Mouse (Mus musculus): Measurements from ENCODE around the gene Ablim1. TPM values are rescaled to one million over a fixed set of nuclear protein-coding genes. Genes with fewer than 3 reads are reported as not detected.

The Ablim1 gene
- polyA plus RNA-seq, 1 experiment, result 216 TPM

DNA sequence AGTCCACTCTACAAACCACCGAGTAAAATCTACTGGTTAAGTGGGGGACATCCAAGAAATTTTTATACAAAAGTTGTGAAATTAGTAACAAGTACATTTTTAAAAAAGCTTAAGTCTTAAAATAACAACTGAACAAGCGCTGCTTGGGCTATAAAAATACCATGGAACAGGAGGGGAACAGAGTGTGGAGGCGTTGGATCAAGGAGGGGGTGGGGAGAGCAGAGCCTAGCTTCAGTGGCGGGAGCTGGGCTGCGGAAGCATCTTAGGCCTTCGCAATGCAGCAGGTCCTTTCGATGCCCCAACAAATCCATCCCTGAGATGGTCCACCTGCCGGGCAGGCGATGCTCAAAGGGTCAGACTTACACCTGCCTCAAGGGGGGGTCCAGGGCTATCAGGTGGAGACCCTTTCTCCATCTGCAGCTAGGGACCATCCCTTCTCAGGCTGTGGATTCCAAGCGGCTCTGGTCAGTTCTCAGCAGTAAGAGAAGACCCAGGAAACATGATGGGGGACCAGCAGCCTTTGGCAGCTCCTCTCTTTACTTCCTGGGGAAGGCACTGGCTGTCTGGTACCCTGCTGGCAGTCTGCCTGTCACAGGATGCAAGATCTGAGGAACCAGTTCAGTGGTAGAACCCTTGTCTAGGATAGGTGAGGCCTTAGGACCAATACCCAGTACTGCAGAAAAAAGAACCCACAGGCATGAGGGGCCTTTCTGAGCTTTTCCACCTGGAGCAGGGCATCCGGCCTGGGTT is 152.6 kb downstream of the Ablim1 start:
- WGBS, result 93% methylated on average over 11 of the region's 11 CpGs
- no peak overlapping the region for H3K27ac ChIP-seq (ENCODE audit: control insufficient read depth, insufficient read depth, low read length)
- no peaks in the 10 kb centered on the region for H3K27me3 ChIP-seq (ENCODE audit: control insufficient read depth, insufficient read depth, low read length)
- H3K4me1 ChIP-seq (replicated peaks; ENCODE audit: control insufficient read depth, insufficient read depth, low read length), result 0 out of 2 replicates have a peak, but pooled peaks cover 6% of the 10 kb centered on the region
- TF ChIP-seq POLR2A (IDR thresholded peaks at IDR 0.05; ENCODE audit: control insufficient read depth, extremely low read depth, insufficient read depth, low read length, poor library complexity), result 0 out of 2 replicates have a peak, but pooled peaks have one; percentile 12
- TF ChIP-seq CTCF (IDR thresholded peaks at IDR 0.05; ENCODE audit: borderline replicate concordance, control insufficient read depth, extremely low read depth, insufficient read depth, low read length, poor library complexity), result no peak
- no peaks in the 10 kb centered on the region for H3K36me3 ChIP-seq (ENCODE audit: control insufficient read depth, insufficient read depth, low read length)
- H3K4me3 ChIP-seq (ENCODE audit: control insufficient read depth, insufficient read depth, low read length), result no peak overlapping the region
- no peak for DNase-seq

DNA sequence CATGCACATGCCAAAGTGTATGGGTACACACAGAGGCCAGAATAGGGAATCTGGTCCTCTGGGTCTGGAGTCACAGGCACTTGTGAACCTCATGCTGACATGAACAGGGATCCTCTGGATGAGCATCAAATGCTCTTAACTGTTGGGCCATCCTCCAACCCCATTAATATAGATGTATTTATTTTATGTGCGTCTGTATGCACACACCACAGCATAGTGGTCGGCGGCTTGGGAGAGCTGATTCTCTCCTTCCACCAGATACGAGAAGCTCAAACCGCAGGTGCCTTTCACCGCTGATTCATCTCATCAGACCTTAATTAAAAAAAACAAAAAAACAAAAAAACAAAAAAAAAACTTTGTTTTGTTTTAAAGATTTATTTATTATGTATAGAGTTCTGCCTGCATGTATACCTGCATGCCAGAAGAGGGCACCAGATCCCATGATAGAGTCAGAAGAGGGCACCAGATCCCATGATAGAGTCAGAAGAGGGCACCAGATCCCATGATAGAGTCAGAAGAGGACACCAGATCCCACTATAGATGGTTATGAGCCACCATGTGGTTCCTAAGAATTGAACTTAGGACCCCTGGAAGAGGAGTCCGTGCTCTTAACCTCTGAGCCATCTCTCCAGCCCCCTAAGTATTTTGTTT is 153.6 kb downstream of the Ablim1 start:
- H3K27ac ChIP-seq (ENCODE audit: control insufficient read depth, insufficient read depth, low read length), result no peak overlapping the region
- 73% methylated on average over 7 of the region's 7 CpGs for WGBS
- H3K36me3 ChIP-seq (ENCODE audit: control insufficient read depth, insufficient read depth, low read length), result no peaks in the 10 kb centered on the region
- 0 out of 2 replicates have a peak, but pooled peaks cover 6% of the 10 kb centered on the region for H3K4me1 ChIP-seq (replicated peaks; ENCODE audit: control insufficient read depth, insufficient read depth, low read length)
- no peak for TF ChIP-seq CTCF (IDR thresholded peaks at IDR 0.05; ENCODE audit: borderline replicate concordance, control insufficient read depth, extremely low read depth, insufficient read depth, low read length, poor library complexity)
- TF ChIP-seq POLR2A (IDR thresholded peaks at IDR 0.05; ENCODE audit: control insufficient read depth, extremely low read depth, insufficient read depth, low read length, poor library complexity), result no peak
- H3K27me3 ChIP-seq (ENCODE audit: control insufficient read depth, insufficient read depth, low read length), result no peaks in the 10 kb centered on the region
- peak; percentile 55 for DNase-seq
- no peak overlapping the region for H3K4me3 ChIP-seq (ENCODE audit: control insufficient read depth, insufficient read depth, low read length)

DNA sequence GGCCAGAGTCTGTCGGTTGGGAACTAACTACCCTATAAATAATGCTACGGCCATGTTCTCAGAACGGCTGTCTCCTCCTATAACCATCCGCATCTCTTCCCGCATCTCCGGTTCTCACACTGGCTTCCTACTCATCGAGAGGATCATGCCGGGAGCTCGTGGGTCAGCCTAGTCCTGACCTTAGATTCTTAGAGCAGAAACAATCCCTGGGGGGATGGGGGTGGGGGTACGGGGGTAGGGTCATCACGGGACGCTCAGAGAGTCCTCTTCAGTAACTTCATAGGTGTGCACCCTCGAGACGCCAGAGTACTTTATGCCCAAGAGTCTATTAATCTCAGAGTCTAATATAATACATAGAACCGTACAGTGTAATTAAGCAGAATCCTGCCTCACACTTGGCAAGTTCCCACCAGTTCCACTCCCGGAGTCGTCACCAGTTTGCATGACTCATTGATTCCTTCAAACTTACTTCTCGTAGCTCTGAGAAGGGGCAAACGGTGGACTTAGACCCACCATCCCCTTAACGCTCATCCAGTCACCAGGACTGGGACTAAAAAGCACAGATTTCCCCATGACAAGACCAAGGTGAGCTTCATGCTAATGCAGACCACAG is 156.9 kb downstream of the Ablim1 start:
- Histone ChIP-seq H3K4me1 (replicated peaks; ENCODE audit: control insufficient read depth, insufficient read depth, low read length) (0 out of 2 replicates have a peak, but pooled peaks cover 3% of the 10 kb centered on the region), H3K27ac (ENCODE audit: control insufficient read depth, insufficient read depth, low read length) (no peak overlapping the region), H3K36me3 (ENCODE audit: control insufficient read depth, insufficient read depth, low read length) (no peaks in the 10 kb centered on the region), H3K4me3 (ENCODE audit: control insufficient read depth, insufficient read depth, low read length) (no peak overlapping the region), H3K27me3 (ENCODE audit: control insufficient read depth, insufficient read depth, low read length) (no peaks in the 10 kb centered on the region)
- TF ChIP-seq POLR2A (IDR thresholded peaks at IDR 0.05; ENCODE audit: control insufficient read depth, extremely low read depth, insufficient read depth, low read length, poor library complexity), result no peak
- TF ChIP-seq CTCF (IDR thresholded peaks at IDR 0.05; ENCODE audit: borderline replicate concordance, control insufficient read depth, extremely low read depth, insufficient read depth, low read length, poor library complexity), result no peak
- WGBS, result 82% methylated on average over 20 of the region's 20 CpGs
- no peak for DNase-seq

DNA sequence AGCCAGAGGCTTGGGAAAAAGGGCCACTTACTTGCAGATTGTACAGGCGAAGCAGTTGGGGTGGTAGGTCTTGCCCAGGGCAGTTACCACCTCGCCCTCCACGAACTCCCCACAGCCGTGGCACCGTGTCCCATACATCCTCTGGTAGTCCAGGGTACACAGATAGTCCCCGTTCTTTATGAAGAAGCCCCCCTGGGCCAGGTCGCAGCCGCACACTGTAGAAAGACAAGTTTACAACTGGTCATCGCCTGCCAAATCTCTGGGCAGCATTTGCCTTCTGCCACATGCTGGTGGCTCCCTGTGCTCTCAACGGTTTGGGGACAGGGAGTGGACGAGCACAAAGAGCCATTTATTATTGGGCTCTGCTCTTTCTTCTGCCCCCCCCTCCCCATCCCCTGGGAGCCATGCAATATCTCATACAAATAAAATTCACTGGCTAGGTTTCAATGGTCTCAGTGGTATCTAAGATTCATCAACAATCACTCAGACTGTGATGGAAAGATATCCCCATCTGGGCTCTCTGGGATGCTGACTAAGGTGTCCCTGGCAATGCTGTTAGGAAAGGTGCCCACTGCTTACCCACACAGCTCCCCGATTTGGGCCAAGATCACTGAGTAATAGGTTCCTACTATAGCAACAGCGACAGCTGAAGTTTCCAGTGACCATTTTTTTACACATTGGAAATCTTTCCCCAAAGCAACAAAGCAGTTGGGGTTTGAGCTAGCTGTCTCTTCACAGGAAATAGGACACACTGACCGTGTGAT is 159.4 kb downstream of the Ablim1 start:
- H3K27ac ChIP-seq (ENCODE audit: control insufficient read depth, insufficient read depth, low read length), result no peak overlapping the region
- H3K4me3 ChIP-seq (ENCODE audit: control insufficient read depth, insufficient read depth, low read length), result no peak overlapping the region
- H3K4me1 ChIP-seq (replicated peaks; ENCODE audit: control insufficient read depth, insufficient read depth, low read length), result no peaks in the 10 kb centered on the region
- 89% methylated on average over 14 of the region's 14 CpGs for WGBS
- H3K27me3 ChIP-seq (ENCODE audit: control insufficient read depth, insufficient read depth, low read length), result no peaks in the 10 kb centered on the region
- TF ChIP-seq POLR2A (IDR thresholded peaks at IDR 0.05; ENCODE audit: control insufficient read depth, extremely low read depth, insufficient read depth, low read length, poor library complexity) (no peak), CTCF (IDR thresholded peaks at IDR 0.05; ENCODE audit: borderline replicate concordance, control insufficient read depth, extremely low read depth, insufficient read depth, low read length, poor library complexity) (no peak)
- DNase-seq, result no peak
- H3K36me3 ChIP-seq (ENCODE audit: control insufficient read depth, insufficient read depth, low read length), result no peaks in the 10 kb centered on the region

DNA sequence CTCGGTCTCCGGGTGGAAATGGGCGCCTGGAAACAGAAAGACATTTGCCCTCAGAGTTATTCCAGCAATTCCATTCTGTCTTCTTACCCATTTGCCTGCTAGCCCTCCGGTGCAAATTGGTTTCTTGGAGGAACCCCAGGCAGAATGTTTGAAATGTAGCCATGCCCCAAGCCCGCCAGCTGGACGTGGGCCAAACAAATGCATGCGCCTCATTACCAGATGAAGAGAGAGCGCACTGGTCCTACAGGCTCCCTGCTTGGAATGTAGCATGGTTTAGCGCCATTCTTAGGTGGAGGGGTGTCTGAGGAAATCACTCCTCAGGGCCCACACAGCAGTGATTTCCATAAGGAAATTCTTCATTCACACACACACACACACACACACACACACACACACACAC is 162.4 kb downstream of the Ablim1 start:
- no peak overlapping the region for H3K4me3 ChIP-seq (ENCODE audit: control insufficient read depth, insufficient read depth, low read length)
- H3K4me1 ChIP-seq (replicated peaks; ENCODE audit: control insufficient read depth, insufficient read depth, low read length), result no peaks in the 10 kb centered on the region
- H3K36me3 ChIP-seq (ENCODE audit: control insufficient read depth, insufficient read depth, low read length), result no peaks in the 10 kb centered on the region
- TF ChIP-seq POLR2A (IDR thresholded peaks at IDR 0.05; ENCODE audit: control insufficient read depth, extremely low read depth, insufficient read depth, low read length, poor library complexity) (no peak), CTCF (IDR thresholded peaks at IDR 0.05; ENCODE audit: borderline replicate concordance, control insufficient read depth, extremely low read depth, insufficient read depth, low read length, poor library complexity) (no peak)
- no peak for DNase-seq
- H3K27ac ChIP-seq (ENCODE audit: control insufficient read depth, insufficient read depth, low read length), result no peak overlapping the region
- WGBS, result 93% methylated on average over 9 of the region's 9 CpGs
- H3K27me3 ChIP-seq (ENCODE audit: control insufficient read depth, insufficient read depth, low read length), result no peaks in the 10 kb centered on the region

DNA sequence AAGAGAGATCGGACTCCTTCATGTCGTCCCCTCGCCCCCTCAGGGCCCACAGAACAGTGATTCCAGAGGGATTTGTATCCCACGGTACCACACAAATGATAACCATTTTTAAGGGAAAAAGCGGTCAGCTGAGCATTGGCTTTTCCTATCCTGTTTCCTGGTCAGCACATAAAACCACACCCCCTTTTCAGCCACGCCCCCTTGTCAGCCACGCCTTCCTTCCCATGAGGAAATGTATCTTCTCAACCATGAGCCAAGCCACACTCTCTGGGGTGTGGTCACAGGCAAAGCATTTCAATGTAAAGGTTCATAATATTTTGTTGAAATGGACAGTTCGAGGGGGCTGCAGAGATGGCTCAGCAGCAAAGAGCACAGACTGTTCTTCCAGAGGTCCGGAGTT is 163.2 kb downstream of the Ablim1 start:
- TF ChIP-seq CTCF (IDR thresholded peaks at IDR 0.05; ENCODE audit: borderline replicate concordance, control insufficient read depth, extremely low read depth, insufficient read depth, low read length, poor library complexity), result no peak
- TF ChIP-seq POLR2A (IDR thresholded peaks at IDR 0.05; ENCODE audit: control insufficient read depth, extremely low read depth, insufficient read depth, low read length, poor library complexity), result no peak
- Histone ChIP-seq H3K27ac (ENCODE audit: control insufficient read depth, insufficient read depth, low read length) (no peak overlapping the region), H3K4me3 (ENCODE audit: control insufficient read depth, insufficient read depth, low read length) (no peak overlapping the region), H3K36me3 (ENCODE audit: control insufficient read depth, insufficient read depth, low read length) (no peaks in the 10 kb centered on the region), H3K27me3 (ENCODE audit: control insufficient read depth, insufficient read depth, low read length) (no peaks in the 10 kb centered on the region), H3K4me1 (replicated peaks; ENCODE audit: control insufficient read depth, insufficient read depth, low read length) (no peaks in the 10 kb centered on the region)
- WGBS, result 90% methylated on average over 9 of the region's 9 CpGs
- DNase-seq, result no peak

Data from thymus, adult 2 months (tissue).